Mouse (Mus musculus): ENCODE measurements at regions not wholly inside any gene's neighbourhood (a gene's known extent, or its start where the extent isn't known, plus 50 kb on each side); places are given as distances from the start of the nearest gene placed in this dataset.

DNA sequence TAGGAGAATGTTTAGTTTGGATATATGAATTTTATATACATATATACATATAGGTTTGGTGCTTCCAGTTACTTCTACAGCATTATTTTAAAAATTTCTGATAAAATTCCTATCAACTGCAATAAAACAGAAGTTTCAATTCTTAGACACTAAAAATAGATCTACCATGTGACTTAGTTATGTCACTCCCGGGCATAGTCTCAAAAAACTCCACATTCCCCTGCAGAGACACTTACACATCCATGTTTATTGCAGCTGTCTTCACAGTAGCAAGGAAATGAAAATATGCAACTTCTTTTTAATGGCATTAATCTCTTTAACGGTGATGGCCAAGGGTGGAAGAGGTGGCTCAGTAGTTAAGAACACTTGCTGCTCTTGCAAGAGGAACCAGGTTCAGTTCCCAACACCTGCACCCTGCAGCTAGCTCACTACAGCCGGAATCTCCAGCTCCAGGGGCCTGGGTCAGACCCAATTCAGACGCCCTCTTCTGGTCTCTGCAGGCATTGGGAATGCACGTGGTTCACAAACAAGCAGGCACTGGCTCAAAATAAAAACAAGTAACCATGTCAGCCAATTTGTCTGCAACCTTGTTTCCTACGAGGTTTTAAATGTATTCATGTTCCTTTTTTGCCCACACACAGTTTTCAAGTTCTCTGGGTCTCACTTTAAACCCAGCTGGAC lies 204.4 kb downstream of the Adra2a start:
- DNase-seq (ENCODE audit: low spot score): peak; percentile 55

DNA sequence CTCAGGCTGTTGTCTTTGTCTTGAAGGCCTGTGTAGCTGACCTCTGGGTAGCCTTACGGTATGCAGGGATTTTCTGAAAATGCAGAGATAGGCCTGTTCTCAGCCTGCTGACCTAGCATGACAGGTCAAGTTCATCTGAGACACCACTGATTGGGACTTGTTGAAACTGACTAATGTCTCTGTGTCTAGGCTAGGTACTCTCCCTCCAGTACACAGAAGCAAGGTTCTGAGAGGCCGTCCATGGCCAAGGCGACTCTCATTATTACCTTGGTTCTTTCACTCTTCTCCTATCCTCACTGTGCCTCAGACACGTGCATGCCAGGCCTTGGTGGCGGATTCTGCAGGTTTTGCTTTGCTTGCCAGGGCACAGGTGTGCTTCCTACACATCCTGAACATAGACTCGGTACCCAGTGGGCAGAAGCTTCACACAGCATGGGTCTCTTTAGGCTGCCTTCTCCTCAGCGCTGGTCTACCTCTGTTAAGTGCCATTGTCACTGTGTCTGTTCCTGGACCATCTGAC lies 208.3 kb downstream of the Adra2a start:
- DNase-seq (ENCODE audit: low spot score): no peak

DNA sequence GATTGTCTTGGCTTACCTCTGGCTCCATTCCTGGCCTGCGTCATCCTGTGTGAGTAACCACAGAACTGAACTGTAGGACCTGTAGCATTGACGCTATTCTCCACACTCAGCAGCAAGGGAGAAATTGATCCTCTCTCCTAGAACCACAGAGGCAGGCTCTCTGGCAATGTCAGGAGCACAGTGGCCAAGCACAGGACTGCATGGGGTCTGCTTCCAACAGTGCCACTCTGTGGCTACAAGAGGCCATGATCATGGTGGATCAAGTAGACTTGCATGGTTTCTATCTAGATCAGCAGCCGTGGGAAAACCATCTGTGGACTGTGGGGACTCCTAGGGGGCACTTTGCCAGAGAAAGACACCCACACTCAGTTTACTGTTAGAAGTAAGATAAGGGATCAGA lies 213.9 kb downstream of the Adra2a start:
- no peak for DNase-seq (ENCODE audit: low spot score)

DNA sequence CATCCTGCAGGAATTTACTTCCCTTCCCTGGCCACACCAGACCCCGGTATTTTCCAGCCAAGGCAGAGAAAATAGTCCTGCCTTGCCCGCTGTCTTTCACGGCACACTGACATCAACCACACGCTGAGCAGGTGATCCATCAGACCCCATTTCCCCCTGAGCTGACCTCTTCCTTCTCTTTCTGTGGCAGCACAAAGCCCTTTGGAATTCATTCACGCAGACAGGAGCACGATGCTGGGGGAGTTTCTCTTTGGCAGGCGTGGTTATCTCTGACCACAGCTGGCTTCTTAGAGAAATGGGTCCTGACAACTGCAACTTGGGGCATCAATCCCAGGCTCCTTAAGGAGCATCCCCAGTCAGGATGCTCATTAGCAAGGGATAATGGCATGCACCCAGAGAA lies 215.2 kb downstream of the Adra2a start:
- DNase-seq (ENCODE audit: low spot score): no peak

DNA sequence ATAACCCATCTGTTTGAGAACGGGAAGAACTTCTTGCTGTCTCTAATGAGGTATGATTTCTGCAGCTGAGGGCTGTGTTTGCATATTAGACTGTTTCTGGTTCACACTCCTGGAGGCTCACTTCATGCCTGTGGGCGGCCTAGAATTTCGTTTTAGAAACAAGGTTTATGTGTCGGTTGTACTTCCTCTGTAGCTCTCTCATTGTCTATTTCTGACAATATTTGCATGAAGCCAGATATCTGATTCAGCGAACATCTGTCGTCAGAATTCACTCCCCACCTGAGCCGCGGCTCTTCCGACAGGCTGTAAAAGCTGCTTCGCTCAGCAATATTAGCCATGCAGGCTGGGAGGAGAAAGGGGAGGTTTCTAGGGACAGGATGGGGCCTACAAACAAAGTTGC lies 233.4 kb downstream of the Adra2a start:
- no peak for DNase-seq (ENCODE audit: low spot score)

DNA sequence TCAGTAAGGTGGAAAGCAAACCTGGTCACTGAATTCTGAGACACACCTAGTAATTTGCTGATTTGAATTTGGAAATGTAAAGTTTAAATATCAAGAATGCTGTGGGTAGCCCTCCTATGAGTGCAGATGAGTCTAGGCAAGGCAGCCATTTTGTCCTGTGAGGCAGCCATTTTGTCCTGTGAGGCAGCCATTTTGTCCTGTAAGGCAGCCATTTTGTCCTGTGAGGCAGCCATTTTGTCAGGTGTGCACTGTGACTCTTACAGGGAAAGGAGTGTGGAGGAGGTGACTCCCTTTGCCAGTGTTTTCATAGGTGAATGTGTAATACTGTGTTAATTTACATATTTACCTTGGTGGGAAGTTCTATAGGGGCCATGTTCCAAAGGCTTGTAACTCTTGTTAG lies 241.5 kb downstream of the Adra2a start:
- DNase-seq (ENCODE audit: low spot score): no peak

DNA sequence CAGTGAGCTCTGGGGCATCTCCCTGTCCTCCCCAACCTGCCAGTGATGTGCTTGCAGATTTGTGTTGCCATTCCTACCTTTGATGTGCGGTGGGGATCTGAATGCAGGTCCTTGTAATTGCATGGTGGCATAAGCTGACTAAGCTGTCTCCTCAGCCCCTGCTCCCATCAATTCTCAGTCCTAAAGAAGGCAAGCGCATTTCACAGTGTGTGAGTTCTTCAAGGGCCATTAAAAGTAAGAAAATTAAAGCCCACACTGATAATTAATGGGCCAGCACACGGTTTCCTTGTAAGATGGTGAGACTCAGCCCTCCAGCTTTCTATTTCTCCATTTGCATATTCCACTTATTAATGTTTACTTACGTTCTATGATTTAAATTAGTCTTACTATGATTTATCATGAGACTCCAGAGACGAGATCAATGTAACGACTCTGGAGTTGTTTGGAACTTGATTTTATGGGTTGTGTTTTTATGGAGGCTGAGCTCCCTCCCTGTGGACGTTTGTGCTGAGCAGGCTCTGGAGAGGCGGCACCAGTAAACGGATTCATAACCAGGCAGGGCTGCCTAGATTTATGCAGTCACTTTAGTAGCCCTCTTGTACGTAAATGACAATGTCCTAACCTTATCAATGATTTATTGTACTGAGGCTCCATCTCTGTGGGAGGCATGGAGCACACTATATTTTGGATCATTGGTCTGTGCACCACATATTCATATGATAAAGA lies 253.9 kb downstream of the Adra2a start:
- DNase-seq (ENCODE audit: low spot score): no peak

DNA sequence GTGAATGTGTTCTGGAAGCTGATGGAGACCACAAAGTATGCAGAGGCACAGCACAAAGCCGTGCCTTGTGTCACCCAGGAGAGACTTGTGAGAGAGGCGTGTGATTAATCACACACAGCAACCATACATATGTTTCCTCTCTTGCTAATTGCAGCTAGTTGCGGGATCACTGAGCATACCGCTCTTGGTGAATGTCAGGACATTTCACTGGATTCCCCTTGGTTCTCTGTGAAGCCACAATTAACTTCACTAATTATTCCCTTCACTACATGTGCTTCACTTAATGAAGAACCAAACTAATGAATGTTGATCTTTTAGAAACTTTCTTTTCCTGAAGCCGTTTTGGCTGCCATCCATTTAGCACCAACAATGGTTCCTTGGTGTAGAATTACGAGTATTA lies 267.3 kb downstream of the Adra2a start:
- no peak for DNase-seq (ENCODE audit: low spot score)

DNA sequence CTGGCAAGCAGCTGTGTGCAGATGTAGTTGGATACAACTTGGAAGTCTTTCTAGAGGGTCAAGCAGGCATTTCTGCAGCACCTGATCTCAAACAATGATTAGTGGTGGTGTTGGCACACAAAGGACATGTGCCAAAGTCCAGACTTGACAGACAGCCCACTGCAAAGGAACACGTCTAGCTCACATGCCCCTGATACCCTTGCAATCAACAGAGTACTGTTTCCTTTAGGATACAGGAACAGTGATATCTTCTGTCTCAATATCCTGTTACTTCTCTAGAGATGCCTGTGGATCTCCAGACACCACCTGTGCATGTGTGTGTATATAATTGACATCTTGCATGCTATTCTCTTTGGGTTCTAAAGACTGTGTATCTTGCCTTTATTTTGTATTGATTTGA lies 267.8 kb downstream of the Adra2a start:
- DNase-seq (ENCODE audit: low spot score): no peak

DNA sequence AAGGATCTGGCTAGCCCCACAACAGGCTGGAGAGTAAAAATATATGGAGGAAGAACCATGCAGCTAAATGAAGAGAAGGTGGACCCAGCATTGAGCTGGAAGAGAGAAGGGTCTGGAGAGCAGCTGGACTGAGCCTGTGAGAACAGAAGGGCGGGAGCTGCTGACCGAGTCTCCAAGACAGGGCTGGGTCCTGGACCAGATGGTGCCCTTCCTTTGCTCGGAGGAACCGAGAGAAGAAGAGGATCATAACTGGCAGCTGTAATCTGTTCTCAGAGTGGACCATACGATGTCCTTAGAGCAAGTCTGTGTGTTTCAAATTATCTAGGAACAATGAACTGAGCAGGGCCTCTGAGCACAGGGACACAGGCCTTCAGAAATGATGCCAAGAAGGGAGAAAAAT lies 279.3 kb downstream of the Adra2a start:
- DNase-seq (ENCODE audit: low spot score): no peak

DNA sequence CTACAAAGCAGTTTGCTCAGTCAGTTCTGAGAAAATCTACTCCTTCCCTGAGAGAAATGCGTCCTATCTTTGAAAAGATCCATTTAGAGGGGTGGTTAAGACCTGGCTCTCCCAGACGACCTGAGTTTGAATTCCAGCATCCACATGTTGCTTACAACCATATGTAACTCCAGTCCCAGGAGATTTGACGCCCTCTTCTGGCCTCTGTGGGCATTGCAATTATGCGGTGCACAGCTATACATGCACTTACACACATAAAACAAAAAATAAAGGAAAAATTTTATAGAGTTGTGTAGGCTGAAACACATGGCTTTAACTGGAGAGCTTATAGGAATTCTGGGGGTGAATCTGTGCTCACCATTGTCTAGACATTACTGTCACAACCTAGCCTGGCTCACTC lies 281.0 kb downstream of the Adra2a start:
- DNase-seq (ENCODE audit: low spot score): peak; percentile 46

DNA sequence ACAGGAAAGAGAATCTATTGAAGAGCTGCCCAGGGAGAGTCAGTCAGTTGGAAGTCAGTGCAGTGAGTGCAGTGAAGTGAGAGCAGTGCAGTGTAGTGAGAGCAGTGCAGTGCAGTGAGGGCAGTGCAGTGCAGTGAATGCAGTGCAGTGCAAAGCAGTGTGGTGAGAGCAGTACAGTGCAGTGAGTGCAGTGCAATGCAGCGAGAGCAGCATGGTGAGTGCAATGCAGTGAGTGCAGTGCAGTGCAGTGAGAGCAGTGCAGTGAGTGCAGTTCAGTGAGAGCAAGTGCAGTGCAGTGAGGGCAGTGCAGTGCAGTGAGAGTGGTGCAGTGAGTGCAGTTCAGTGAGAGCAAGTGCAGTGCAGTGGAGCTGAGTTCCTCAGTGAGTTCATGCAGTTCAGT lies 288.2 kb downstream of the Adra2a start:
- no peak for DNase-seq (ENCODE audit: low spot score)

DNA sequence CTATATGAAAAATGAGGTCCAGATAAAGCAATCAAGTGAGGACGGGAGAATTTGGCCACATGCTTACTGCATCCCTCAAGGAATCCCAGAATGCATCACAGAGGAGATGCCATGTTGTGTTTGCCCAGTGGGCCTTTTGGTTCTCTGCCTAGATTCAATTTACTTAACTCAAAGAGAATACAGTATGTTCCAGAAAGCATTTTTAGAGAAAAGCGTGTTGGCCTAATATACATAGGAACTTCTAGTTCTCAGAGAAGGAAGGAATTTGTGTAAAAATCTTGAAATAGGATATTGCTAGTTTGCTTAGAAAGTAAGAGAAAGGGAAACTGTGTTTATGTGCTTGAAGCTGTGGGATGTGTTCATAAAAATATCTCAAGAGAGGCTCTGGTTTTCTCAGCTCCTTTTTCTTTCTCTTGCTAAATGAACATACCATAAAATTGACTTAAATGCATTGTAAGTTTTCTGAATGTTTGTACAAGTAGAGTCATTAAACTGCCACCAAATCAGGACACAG lies 296.9 kb downstream of the Adra2a start:
- no peak for DNase-seq (ENCODE audit: low spot score)

DNA sequence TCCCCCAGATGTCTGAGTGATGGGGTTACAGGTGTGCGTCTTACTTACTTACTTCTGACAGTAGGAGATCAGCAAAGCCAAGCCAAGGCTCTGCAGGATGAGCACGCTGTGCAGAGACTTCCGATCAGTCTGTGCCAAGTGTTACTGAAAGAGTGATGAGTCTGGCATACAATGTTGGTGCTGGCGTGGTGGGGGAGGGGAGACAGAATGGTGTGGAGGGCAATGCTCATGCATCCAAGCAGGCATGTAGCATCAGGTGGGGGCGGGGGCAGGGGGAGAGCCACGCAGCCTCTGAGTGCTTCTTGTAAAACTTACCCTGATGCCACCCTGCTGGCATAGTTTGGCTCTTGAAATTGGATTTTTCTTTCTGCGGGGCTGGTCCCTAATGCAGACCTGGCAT lies 315.8 kb downstream of the Adra2a start:
- no peak for DNase-seq (ENCODE audit: low spot score)

DNA sequence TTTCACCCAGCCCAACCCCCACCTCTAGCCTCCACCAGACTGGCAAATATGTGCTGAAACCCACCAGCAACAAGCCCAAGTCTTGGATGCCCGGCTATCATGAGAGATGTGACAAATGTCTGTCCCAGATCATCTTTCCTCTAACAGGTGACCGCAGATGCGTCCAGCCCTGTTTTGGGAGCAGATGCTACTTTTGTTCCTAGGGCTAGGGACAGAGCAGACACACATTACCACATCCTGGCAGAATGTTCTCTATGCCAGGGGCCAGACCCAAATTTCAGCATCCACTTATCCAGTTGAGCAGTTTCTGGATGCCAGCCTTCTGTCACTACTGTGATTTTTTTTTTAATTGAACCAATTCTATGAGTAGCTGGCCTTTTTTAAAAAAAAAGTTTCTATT lies 316.7 kb downstream of the Adra2a start:
- DNase-seq (ENCODE audit: low spot score): no peak

DNA sequence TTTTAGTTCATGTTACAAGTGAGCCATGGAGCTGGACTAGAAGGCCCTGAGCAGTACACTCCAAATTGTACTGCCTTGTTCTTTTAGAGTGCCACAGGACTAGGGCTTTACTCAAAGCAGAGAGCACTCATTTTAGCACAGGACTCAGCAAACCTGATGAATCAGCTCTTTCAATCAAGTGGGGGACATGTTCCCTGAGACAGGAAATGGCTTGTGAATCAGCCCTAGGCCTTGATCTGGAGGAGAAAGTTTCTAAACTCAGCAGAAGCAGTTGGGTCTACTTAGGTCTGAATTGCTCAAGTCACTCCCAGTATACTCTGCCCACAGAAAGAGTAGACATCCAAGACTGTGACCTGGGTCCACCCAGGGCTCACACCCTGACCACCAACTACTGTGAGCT lies 341.1 kb downstream of the Adra2a start:
- DNase-seq (ENCODE audit: low spot score): no peak

DNA sequence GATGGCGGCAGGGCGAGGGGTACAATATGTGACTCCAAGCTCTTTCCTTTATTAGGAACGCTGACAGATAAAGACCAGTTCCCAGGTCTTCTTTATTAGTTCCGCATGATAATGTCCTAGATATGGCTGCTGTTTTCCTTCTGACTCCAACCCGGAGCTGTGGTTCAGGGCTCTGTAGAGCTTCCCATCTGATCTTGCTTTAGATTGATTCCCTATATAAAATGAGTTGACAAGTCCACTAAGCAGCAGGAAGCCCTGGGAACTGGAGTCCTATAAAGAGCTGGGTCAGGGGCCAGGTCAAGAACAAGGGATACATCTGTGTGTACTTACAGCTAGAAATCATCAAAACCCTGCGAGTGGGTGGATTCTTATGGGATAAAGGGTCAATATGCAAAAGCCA lies 347.5 kb downstream of the Adra2a start:
- DNase-seq (ENCODE audit: low spot score): no peak

DNA sequence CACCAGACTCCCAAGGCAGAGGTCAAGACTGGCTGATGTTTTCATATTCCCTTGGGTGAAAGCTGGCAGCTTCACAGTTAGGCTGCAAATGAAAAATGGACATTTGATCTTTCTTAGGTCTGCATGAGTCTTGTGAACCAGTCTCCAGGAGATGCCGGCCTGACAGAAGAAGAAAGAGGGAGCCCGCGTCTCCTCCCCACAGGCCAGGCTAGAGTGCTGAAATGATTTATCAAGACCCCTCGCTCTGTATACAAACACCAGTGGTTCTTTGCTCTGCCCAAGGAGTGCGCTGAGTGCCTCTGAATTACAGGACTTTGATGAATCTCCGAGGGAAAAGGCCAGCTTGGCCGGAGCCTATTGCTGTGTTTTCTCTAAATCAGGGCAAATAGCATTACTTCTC lies 355.7 kb downstream of the Adra2a start:
- DNase-seq (ENCODE audit: low spot score): no peak

DNA sequence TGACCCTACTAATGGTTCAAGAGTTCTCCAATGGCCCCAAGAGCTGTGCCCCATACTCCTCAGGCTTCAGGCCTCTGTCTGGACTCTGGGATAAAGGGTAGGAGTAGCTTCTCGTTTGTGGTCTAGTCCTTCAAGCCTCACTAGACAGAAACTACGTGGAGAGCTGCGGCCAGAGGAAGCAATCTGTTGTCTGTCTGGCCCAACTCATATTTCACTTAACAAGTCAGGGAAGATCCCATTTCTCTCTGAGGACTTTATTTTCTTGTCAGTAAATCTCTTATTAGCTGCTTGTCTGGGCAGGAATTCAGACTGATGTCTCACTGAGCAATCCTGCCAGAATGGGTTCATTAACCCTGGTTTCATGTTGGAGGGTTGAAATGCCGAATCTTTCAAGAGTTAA lies 364.0 kb downstream of the Adra2a start:
- DNase-seq (ENCODE audit: low spot score): no peak

DNA sequence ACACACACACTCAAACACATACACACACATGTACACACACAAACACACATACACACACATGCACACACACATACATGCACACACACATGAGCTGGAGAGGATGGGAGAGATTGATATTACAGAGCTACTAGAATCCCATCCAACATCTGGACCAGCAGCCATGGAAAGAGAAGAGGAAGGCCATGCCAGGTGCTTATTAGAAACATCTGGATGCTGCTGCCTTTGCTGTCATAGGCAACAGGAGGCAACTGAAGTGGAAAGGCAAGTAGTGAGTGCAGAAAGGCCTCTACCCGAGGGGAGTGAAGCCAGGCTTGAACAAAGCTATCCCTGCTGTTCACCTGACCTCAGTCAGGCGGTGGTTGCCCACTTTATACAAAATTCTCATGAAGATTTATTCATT lies 385.1 kb downstream of the Adra2a start:
- DNase-seq (ENCODE audit: low spot score): no peak

DNA sequence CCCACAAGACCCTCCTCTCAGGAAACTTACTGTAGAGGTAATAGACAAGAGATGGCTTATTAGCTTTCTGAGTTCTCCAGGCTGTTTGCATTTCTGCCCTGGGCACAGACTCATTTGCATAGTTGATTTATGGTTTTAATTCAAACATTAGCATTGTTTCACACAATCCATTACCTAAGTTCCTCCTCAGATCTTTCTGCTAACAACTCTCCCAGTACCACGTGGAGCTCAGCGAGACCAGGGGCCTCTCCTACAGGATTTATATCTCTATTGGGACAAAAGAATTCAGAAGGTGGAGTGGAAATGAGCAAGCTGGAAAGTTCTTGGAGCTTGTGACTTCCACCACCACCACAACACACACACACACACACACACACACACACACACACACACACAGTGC lies 396.8 kb downstream of the Adra2a start:
- no peak for DNase-seq (ENCODE audit: low spot score)

DNA sequence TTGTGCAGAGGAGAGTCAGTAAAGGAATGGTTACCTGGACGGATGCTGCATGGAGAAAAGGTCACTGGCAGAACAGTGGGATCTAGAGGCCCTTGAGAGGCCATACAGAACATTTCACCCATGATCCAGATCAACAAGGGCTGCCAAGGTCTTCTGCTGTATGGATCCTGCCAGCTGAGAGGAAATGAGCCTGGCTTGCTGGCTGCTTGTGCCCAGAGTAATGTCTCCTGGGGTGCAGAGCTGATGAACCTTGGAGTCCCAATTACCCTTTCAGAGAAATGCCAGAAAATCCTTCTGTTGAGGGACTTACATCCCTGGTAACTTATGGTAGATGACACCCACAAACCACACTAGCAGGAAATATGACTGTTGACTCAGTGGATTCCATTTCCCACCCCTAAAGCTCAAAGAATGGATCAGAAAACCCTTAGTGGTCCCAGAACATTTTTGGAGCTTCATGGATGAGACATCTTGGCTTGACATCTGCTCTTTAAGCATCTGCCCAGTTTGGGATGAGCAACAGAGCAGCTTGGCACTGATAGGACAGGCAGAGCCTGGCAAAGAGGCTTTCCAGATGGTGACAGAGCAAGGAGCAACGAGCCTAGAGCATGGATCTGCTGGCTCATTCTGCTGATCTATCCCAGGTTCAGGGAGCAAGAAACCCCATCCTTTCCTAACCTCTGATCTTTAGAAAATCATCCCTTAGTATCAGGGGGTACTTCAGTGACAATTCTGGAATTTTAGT lies 416.6 kb downstream of the Adra2a start:
- DNase-seq (ENCODE audit: low spot score): no peak

DNA sequence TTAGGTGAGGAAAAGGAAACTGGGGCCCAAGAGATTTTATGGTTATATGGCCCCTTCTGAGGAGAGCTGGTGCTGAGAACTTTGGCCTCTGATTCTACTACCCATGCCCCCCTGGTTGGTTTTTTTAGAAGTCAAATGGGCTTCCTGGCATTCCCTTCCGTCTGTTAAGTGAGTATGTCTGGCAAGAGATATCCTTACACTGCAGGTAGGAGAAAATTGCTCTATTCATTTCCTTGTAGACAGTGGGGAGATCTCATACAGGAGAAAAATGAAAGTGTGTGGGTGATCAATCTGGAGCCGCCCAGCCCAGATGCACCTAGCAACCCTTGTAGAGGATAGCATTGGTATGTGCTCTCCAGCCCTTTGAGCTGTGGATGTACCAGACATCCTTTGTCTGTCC lies 418.5 kb downstream of the Adra2a start:
- no peak for DNase-seq (ENCODE audit: low spot score)
